14 mouse cellular contexts compared by ENCODE assay signal in the genomic region with DNA sequence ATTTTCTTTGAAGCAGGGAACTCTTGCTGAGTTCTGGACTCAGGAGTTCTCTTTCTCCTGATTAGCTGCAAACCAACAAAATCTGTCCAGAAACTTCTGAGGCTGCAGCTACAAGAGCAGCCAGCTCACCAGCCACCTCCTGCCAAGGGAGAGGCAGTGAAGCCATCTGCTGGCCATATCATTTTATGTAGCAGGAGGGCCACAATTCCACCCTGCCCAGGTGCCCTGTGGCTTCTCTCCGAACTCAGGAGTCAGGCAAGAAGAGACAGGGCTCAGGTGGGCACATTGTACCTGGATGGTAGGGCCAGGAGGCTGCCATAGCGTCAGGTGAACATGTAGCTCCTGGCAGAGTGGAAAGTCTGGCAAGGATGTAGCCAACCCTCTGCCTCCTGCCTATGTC.
DNase-seq lines count a peak whose midpoint lies in the region; ATAC-seq and TF ChIP-seq lines count a peak whose summit lies in the region.
"Had no signal": no experiment of that assay in that cellular context is flagged by ENCODE, and none has a peak within 500 bp of the region (broad histone marks: within the 10 kb centered on the region; RNA-seq: fewer than 3 reads in every experiment).

No protein-coding gene starts in this region.

- no peak overlapping the region for H3K9ac ChIP-seq in kidney, postnatal 0 days (ENCODE audit: low read depth, low read length)
- H3K9ac ChIP-seq: embryonic facial prominence, embryonic 12.5 days had no signal

- no peak overlapping the region for H3K27ac ChIP-seq in kidney, postnatal 0 days
- H3K27ac ChIP-seq: embryonic facial prominence, embryonic 12.5 days had no signal

- H3K9me3 ChIP-seq in kidney, postnatal 0 days (replicated peaks; ENCODE audit: low read length) = no peaks in the 10 kb centered on the region
- H3K9me3 ChIP-seq: embryonic facial prominence, embryonic 12.5 days had no signal

- TF ChIP-seq CTCF in kidney, postnatal 0 days (IDR thresholded peaks at IDR 0.05; ENCODE audit: low read depth) = peak; percentile 23; the same call in 1 of the 2 replicates

- WGBS in kidney, postnatal 0 days = 76% methylated on average over 2 of the region's 2 CpGs

- no peak overlapping the region for H3K4me2 ChIP-seq in kidney, postnatal 0 days (ENCODE audit: low read length)
- H3K4me2 ChIP-seq: embryonic facial prominence, embryonic 12.5 days; liver, embryonic 11.5 days had no signal

- no peak for DNase-seq in kidney, postnatal 0 days (ENCODE audit: low spot score)
- no peak for DNase-seq in kidney, postnatal 10 days
- DNase-seq in NIH3T3 (ENCODE audit: low read depth) = peak; percentile 46
- DNase-seq in cerebellum, adult 11 months = peak; percentile 66
- DNase-seq in cerebellum, postnatal 25 days = peak; percentile 78 to 79
- no peak for DNase-seq in thymus, postnatal 0 days (ENCODE audit: low spot score)
- no peak for DNase-seq in right cerebral cortex, postnatal 14 days
- DNase-seq: adrenal gland, postnatal 25 days; heart, adult 11 months; kidney, adult 8-10 months; thymus, postnatal 36 days had no signal

- H3K36me3 ChIP-seq in kidney, postnatal 0 days (ENCODE audit: insufficient read depth, low read length) = no peaks in the 10 kb centered on the region
- H3K36me3 ChIP-seq: embryonic facial prominence, embryonic 12.5 days had no signal

- ATAC-seq in kidney, postnatal 0 days (replicated peaks; ENCODE audit: low FRiP score, low read depth) = no peak
- ATAC-seq: hindbrain, embryonic 16.5 days had no signal

- H3K27me3 ChIP-seq in kidney, postnatal 0 days (ENCODE audit: insufficient read depth, low read length) = no peaks in the 10 kb centered on the region
- H3K27me3 ChIP-seq: embryonic facial prominence, embryonic 12.5 days had no signal

- no peaks in the 10 kb centered on the region for H3K4me1 ChIP-seq in kidney, postnatal 0 days (replicated peaks; ENCODE audit: insufficient read depth, low read length)

- H3K4me3 ChIP-seq in kidney, postnatal 0 days (replicated peaks; ENCODE audit: low read depth, low read length) = no peak overlapping the region
- H3K4me3 ChIP-seq: embryonic facial prominence, embryonic 12.5 days had no signal

Comparison
In these comparisons a context has a peak if more than half of its experiments do, and no peak if none do; other contexts are left out.
1. DNase-seq: peak in NIH3T3 (single experiment), cerebellum, adult 11 months (single experiment) and cerebellum, postnatal 25 days (2 of 2); none in kidney, postnatal 0 days (single experiment), kidney, postnatal 10 days (single experiment), thymus, postnatal 0 days (single experiment) and right cerebral cortex, postnatal 14 days (single experiment).